Mouse (Mus musculus): ENCODE results near the gene Lrrc8d. TPM values are rescaled to one million over a fixed set of nuclear protein-coding genes. Genes with fewer than 3 reads are reported as not detected.

Gene Lrrc8d
- polyA plus RNA-seq, 1 experiment: 24.8 TPM

DNA sequence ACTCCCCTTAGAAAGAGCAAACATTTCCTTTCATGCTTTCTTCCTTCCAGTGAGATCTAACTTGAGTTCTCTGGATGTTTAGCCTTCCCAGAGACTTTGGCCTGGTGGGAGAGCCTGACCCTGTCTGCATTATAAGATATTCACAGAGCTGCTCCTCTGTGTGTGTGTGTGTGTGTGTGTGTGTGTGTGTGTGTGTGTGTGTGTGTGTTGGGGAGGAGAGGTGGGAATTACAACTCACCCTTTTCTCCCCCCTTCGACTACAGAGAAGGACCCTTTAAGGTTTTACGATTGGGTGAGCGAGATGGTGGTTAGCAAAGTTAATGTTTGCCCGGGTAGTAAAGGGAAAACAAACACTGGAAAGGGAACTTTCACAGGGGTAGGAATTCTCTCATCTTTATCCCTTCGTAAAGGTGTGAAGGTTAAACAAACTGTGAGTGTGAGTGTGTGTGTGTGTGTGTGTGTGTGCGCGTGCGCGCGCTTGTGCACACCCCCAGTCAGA, 101.3 kb downstream of the Lrrc8d start:
- TF ChIP-seq POLR2AphosphoS2 (IDR thresholded peaks at IDR 0.05; ENCODE audit: insufficient read length, low read depth) (no peak), TCF3 (IDR thresholded peaks at IDR 0.05; ENCODE audit: insufficient read length, low read depth) (no peak), MYOD1 (IDR thresholded peaks at IDR 0.05; ENCODE audit: control insufficient read depth in 1 of 3, insufficient read length in 2 of 3, low read depth in 2 of 3) (no peak), TCF12 (IDR thresholded peaks at IDR 0.05; ENCODE audit: insufficient read depth, poor library complexity, severe bottlenecking) (no peak), CEBPB (IDR thresholded peaks at IDR 0.05; ENCODE audit: insufficient read depth, poor library complexity, severe bottlenecking) (no peak), SRF (IDR thresholded peaks at IDR 0.05; ENCODE audit: control insufficient read depth, insufficient read length, low read depth) (no peak), MYOG (IDR thresholded peaks at IDR 0.05; ENCODE audit: control insufficient read depth in 1 of 3, insufficient read depth in 1 of 3, insufficient read length in 2 of 3, low read depth in 2 of 3) (no peak), MAX (IDR thresholded peaks at IDR 0.05; ENCODE audit: low read depth) (no peak), E2F4 (IDR thresholded peaks at IDR 0.05; ENCODE audit: insufficient read depth) (no peak), REST (IDR thresholded peaks at IDR 0.05; ENCODE audit: insufficient read depth, insufficient read length) (no peak), POLR2A (IDR thresholded peaks at IDR 0.05; ENCODE audit: insufficient read length, low read depth) (no peak), USF1 (IDR thresholded peaks at IDR 0.05; ENCODE audit: low read depth) (no peak)
- Histone ChIP-seq H3K79me2 (ENCODE audit: control insufficient read depth, insufficient read depth) (no peaks in the 10 kb centered on the region), H3K27me3 (ENCODE audit: control insufficient read depth, insufficient read depth, insufficient read length) (no peaks in the 10 kb centered on the region)

GRCm38 (mm10) chr5:105805955-105806354, 106.2 kb downstream of the Lrrc8d start:
- Histone ChIP-seq H3K79me2 (ENCODE audit: control insufficient read depth, insufficient read depth) (peaks cover 12% of the 10 kb centered on the region), H3K36me3 (ENCODE audit: control insufficient read depth, insufficient read depth) (no peaks in the 10 kb centered on the region), H3K4me3 (no peak overlapping the region), H3K4me2 (ENCODE audit: low read depth) (no peak overlapping the region), H3ac (ENCODE audit: control insufficient read depth, insufficient read length) (no peak overlapping the region), H3K27me3 (ENCODE audit: control insufficient read depth, insufficient read depth, insufficient read length) (no peaks in the 10 kb centered on the region)
- TF ChIP-seq USF1 (IDR thresholded peaks at IDR 0.05; ENCODE audit: low read depth): no peak
- TF ChIP-seq REST (IDR thresholded peaks at IDR 0.05; ENCODE audit: insufficient read depth, insufficient read length): no peak
- no peak for TF ChIP-seq MAX (IDR thresholded peaks at IDR 0.05; ENCODE audit: low read depth)
- TF ChIP-seq TCF3 (IDR thresholded peaks at IDR 0.05; ENCODE audit: insufficient read length, low read depth): no peak
- no peak for TF ChIP-seq TCF12 (IDR thresholded peaks at IDR 0.05; ENCODE audit: insufficient read depth, poor library complexity, severe bottlenecking)
- TF ChIP-seq SRF (IDR thresholded peaks at IDR 0.05; ENCODE audit: control insufficient read depth, insufficient read length, low read depth): no peak
- no peak for TF ChIP-seq MYOD1 (IDR thresholded peaks at IDR 0.05; ENCODE audit: control insufficient read depth in 1 of 3, insufficient read length in 2 of 3, low read depth in 2 of 3)
- no peak for TF ChIP-seq POLR2AphosphoS2 (IDR thresholded peaks at IDR 0.05; ENCODE audit: insufficient read length, low read depth)
- no peak for TF ChIP-seq E2F4 (IDR thresholded peaks at IDR 0.05; ENCODE audit: insufficient read depth)
- no peak for TF ChIP-seq MYOG (IDR thresholded peaks at IDR 0.05; ENCODE audit: control insufficient read depth in 1 of 3, insufficient read depth in 1 of 3, insufficient read length in 2 of 3, low read depth in 2 of 3)
- no peak for TF ChIP-seq POLR2A (IDR thresholded peaks at IDR 0.05; ENCODE audit: insufficient read length, low read depth)
- TF ChIP-seq CEBPB (IDR thresholded peaks at IDR 0.05; ENCODE audit: insufficient read depth, poor library complexity, severe bottlenecking): no peak

More for the DNA sequence above, 101.3 kb downstream of the Lrrc8d start:
- H3K4me3 ChIP-seq: no peak overlapping the region
- H3K36me3 ChIP-seq (ENCODE audit: control insufficient read depth, insufficient read depth): no peaks in the 10 kb centered on the region
- no peak overlapping the region for H3K4me2 ChIP-seq (ENCODE audit: low read depth)
- no peak overlapping the region for H3ac ChIP-seq (ENCODE audit: control insufficient read depth, insufficient read length)

GRCm38 (mm10) chr5:105807461-105807860, 107.7 kb downstream of the Lrrc8d start:
- H3K4me3 ChIP-seq: no peak overlapping the region
- H3K36me3 ChIP-seq (ENCODE audit: control insufficient read depth, insufficient read depth): peaks cover under 1% of the 10 kb centered on the region
- H3K4me2 ChIP-seq (ENCODE audit: low read depth): no peak overlapping the region
- TF ChIP-seq TCF3 (IDR thresholded peaks at IDR 0.05; ENCODE audit: insufficient read length, low read depth) (no peak), POLR2AphosphoS2 (IDR thresholded peaks at IDR 0.05; ENCODE audit: insufficient read length, low read depth) (no peak), POLR2A (IDR thresholded peaks at IDR 0.05; ENCODE audit: insufficient read length, low read depth) (no peak), SRF (IDR thresholded peaks at IDR 0.05; ENCODE audit: control insufficient read depth, insufficient read length, low read depth) (no peak), USF1 (IDR thresholded peaks at IDR 0.05; ENCODE audit: low read depth) (no peak), TCF12 (IDR thresholded peaks at IDR 0.05; ENCODE audit: insufficient read depth, poor library complexity, severe bottlenecking) (no peak), MYOD1 (IDR thresholded peaks at IDR 0.05; ENCODE audit: control insufficient read depth in 1 of 3, insufficient read length in 2 of 3, low read depth in 2 of 3) (no peak), REST (IDR thresholded peaks at IDR 0.05; ENCODE audit: insufficient read depth, insufficient read length) (no peak), E2F4 (IDR thresholded peaks at IDR 0.05; ENCODE audit: insufficient read depth) (no peak), CEBPB (IDR thresholded peaks at IDR 0.05; ENCODE audit: insufficient read depth, poor library complexity, severe bottlenecking) (no peak)
- H3K79me2 ChIP-seq (ENCODE audit: control insufficient read depth, insufficient read depth): peaks cover 12% of the 10 kb centered on the region
- H3ac ChIP-seq (ENCODE audit: control insufficient read depth, insufficient read length): no peak overlapping the region
- H3K27me3 ChIP-seq (ENCODE audit: control insufficient read depth, insufficient read depth, insufficient read length): no peaks in the 10 kb centered on the region

- H3K4me2 ChIP-seq (ENCODE audit: low read depth): no peak overlapping the region
- H3K4me3 ChIP-seq: no peak overlapping the region
- peaks cover 12% of the 10 kb centered on the region for H3K79me2 ChIP-seq (ENCODE audit: control insufficient read depth, insufficient read depth)
- no peaks in the 10 kb centered on the region for H3K27me3 ChIP-seq (ENCODE audit: control insufficient read depth, insufficient read depth, insufficient read length)
- H3K36me3 ChIP-seq (ENCODE audit: control insufficient read depth, insufficient read depth): peaks cover 4% of the 10 kb centered on the region
- no peak overlapping the region for H3ac ChIP-seq (ENCODE audit: control insufficient read depth, insufficient read length)
- TF ChIP-seq POLR2A (IDR thresholded peaks at IDR 0.05; ENCODE audit: insufficient read length, low read depth): no peak
- no peak for TF ChIP-seq TCF12 (IDR thresholded peaks at IDR 0.05; ENCODE audit: insufficient read depth, poor library complexity, severe bottlenecking)
- TF ChIP-seq USF1 (IDR thresholded peaks at IDR 0.05; ENCODE audit: low read depth): no peak
- no peak for TF ChIP-seq TCF3 (IDR thresholded peaks at IDR 0.05; ENCODE audit: insufficient read length, low read depth)
- no peak for TF ChIP-seq CEBPB (IDR thresholded peaks at IDR 0.05; ENCODE audit: insufficient read depth, poor library complexity, severe bottlenecking)
- no peak for TF ChIP-seq SRF (IDR thresholded peaks at IDR 0.05; ENCODE audit: control insufficient read depth, insufficient read length, low read depth)
- TF ChIP-seq MAX (IDR thresholded peaks at IDR 0.05; ENCODE audit: low read depth): no peak
- TF ChIP-seq POLR2AphosphoS2 (IDR thresholded peaks at IDR 0.05; ENCODE audit: insufficient read length, low read depth): no peak
- TF ChIP-seq E2F4 (IDR thresholded peaks at IDR 0.05; ENCODE audit: insufficient read depth): no peak
- TF ChIP-seq REST (IDR thresholded peaks at IDR 0.05; ENCODE audit: insufficient read depth, insufficient read length): no peak
- TF ChIP-seq MYOG (IDR thresholded peaks at IDR 0.05; ENCODE audit: control insufficient read depth in 1 of 3, insufficient read depth in 1 of 3, insufficient read length in 2 of 3, low read depth in 2 of 3): no peak
- no peak for TF ChIP-seq MYOD1 (IDR thresholded peaks at IDR 0.05; ENCODE audit: control insufficient read depth in 1 of 3, insufficient read length in 2 of 3, low read depth in 2 of 3)
These were observed 109.3 kb downstream of the Lrrc8d start for GRCm38 (mm10) chr5:105809056-105809455.

All from myocyte (in vitro differentiated cells).